10 mouse cellular contexts compared by ENCODE assay signal in genomic region chrX:36551351-36551750, GRCm38 (mm10). TPM values are rescaled to one million over a fixed set of nuclear protein-coding genes. Genes with fewer than 3 reads are reported as not detected.
A peak's percentile ranks its signal among the peaks of the same experiment; 100 is the strongest.
DNase-seq lines count a peak whose midpoint lies in the region; ATAC-seq and TF ChIP-seq lines count a peak whose summit lies in the region.
"Had no signal": no experiment of that assay in that cellular context is flagged by ENCODE, and none has a peak within 500 bp of the region (broad histone marks: within the 10 kb centered on the region; RNA-seq: fewer than 3 reads in every experiment).

No protein-coding gene starts in this region.

- 46% methylated on average over 6 of the region's 6 CpGs for WGBS in embryonic facial prominence, embryonic 11.5 days
- WGBS in embryonic facial prominence, embryonic 10.5 days = 44% methylated on average over 6 of the region's 6 CpGs
- 53% methylated on average over 6 of the region's 6 CpGs for WGBS in liver, postnatal 0 days (ENCODE audit: insufficient replicate concordance)
- 35% methylated on average over 6 of the region's 6 CpGs for WGBS in heart, postnatal 0 days
- WGBS in cerebellum, adult 2 months = 18% methylated on average over 6 of the region's 6 CpGs

- H3K27me3 ChIP-seq in embryonic facial prominence, embryonic 11.5 days (ENCODE audit: control insufficient read depth, insufficient read depth, low read length) = no peaks in the 10 kb centered on the region
- no peaks in the 10 kb centered on the region for H3K27me3 ChIP-seq in embryonic facial prominence, embryonic 10.5 days (replicated peaks; ENCODE audit: low read depth, poor library complexity, severe bottlenecking)
- no peaks in the 10 kb centered on the region for H3K27me3 ChIP-seq in liver, postnatal 0 days (ENCODE audit: insufficient read depth, low read length)
- no peaks in the 10 kb centered on the region for H3K27me3 ChIP-seq in heart, postnatal 0 days (ENCODE audit: control insufficient read depth, insufficient read depth, low read length)
- no peaks in the 10 kb centered on the region for H3K27me3 ChIP-seq in cerebellum, adult 2 months (ENCODE audit: control insufficient read depth, insufficient read depth, low read length)

- H3K4me2 ChIP-seq in embryonic facial prominence, embryonic 11.5 days (ENCODE audit: low read depth, low read length) = no peak overlapping the region
- H3K4me2 ChIP-seq in liver, postnatal 0 days (ENCODE audit: low read depth, low read length) = no peak overlapping the region
- H3K4me2 ChIP-seq in heart, postnatal 0 days (ENCODE audit: low read depth, low read length) = peak overlapping the region; percentile 40

- no peaks in the 10 kb centered on the region for H3K4me1 ChIP-seq in embryonic facial prominence, embryonic 11.5 days (ENCODE audit: control insufficient read depth, insufficient read depth, low read length)
- H3K4me1 ChIP-seq in embryonic facial prominence, embryonic 10.5 days = peaks cover 6% of the 10 kb centered on the region
- H3K4me1 ChIP-seq in liver, postnatal 0 days (ENCODE audit: insufficient read depth) = no peaks in the 10 kb centered on the region
- no peaks in the 10 kb centered on the region for H3K4me1 ChIP-seq in heart, postnatal 0 days (ENCODE audit: control insufficient read depth, insufficient read depth)
- H3K4me1 ChIP-seq in cerebellum, adult 2 months (ENCODE audit: control insufficient read depth, insufficient read depth, low read length) = no peaks in the 10 kb centered on the region

- no peak for DNase-seq in embryonic facial prominence, embryonic 11.5 days (ENCODE audit: low spot score)
- no peak for DNase-seq in embryonic facial prominence, embryonic 10.5 days (ENCODE audit: low spot score)
- no peak for DNase-seq in liver, postnatal 0 days
- DNase-seq in liver = no peak
- peak; percentile 6 for DNase-seq in heart, postnatal 0 days (ENCODE audit: low spot score)
- DNase-seq in skeletal muscle tissue, adult 2 months (ENCODE audit: low read depth, low spot score) = peak; percentile 0
- DNase-seq in cerebellum, adult 2 months = no peak
- no peak for DNase-seq in thymus, postnatal 36 days

- no peak for TF ChIP-seq EP300 in liver, postnatal 0 days (IDR thresholded peaks at IDR 0.05; ENCODE audit: low read depth)
- no peak for TF ChIP-seq EP300 in heart, postnatal 0 days (IDR thresholded peaks at IDR 0.05; ENCODE audit: low read depth)

- H3K27ac ChIP-seq in embryonic facial prominence, embryonic 11.5 days (replicated peaks; ENCODE audit: low read depth, low read length) = 0 out of 2 replicates have a peak overlapping the region, but pooled peaks have one; percentile 13
- no peak overlapping the region for H3K27ac ChIP-seq in embryonic facial prominence, embryonic 10.5 days (replicated peaks)
- H3K27ac ChIP-seq in liver, postnatal 0 days (ENCODE audit: low read depth) = 0 out of 2 replicates have a peak overlapping the region, but pooled peaks have one; percentile 16
- peak overlapping the region; percentile 59 for H3K27ac ChIP-seq in heart, postnatal 0 days (ENCODE audit: low read depth)
- no peak overlapping the region for H3K27ac ChIP-seq in cerebellum, adult 2 months (ENCODE audit: insufficient read depth, low read length)
- H3K27ac ChIP-seq: macrophage had no signal

- TF ChIP-seq CTCF in liver, postnatal 0 days (IDR thresholded peaks at IDR 0.05; ENCODE audit: low read depth) = no peak
- no peak for TF ChIP-seq CTCF in heart, postnatal 0 days (IDR thresholded peaks at IDR 0.05; ENCODE audit: low read depth)
- TF ChIP-seq CTCF in cerebellum, adult 2 months (IDR thresholded peaks at IDR 0.05; ENCODE audit: borderline replicate concordance, insufficient read depth, low read depth, low read length) = no peak

- no peak overlapping the region for H3K4me3 ChIP-seq in embryonic facial prominence, embryonic 11.5 days (ENCODE audit: low read depth, low read length)
- no peak overlapping the region for H3K4me3 ChIP-seq in embryonic facial prominence, embryonic 10.5 days
- no peak overlapping the region for H3K4me3 ChIP-seq in liver, postnatal 0 days (ENCODE audit: low read depth, low read length)
- H3K4me3 ChIP-seq in heart, postnatal 0 days (ENCODE audit: low read depth, low read length) = no peak overlapping the region
- no peak overlapping the region for H3K4me3 ChIP-seq in cerebellum, adult 2 months (replicated peaks; ENCODE audit: insufficient read depth, low read depth, low read length)

- H3K9me3 ChIP-seq in embryonic facial prominence, embryonic 11.5 days (replicated peaks; ENCODE audit: control insufficient read depth, low read length) = no peaks in the 10 kb centered on the region
- no peaks in the 10 kb centered on the region for H3K9me3 ChIP-seq in embryonic facial prominence, embryonic 10.5 days
- no peaks in the 10 kb centered on the region for H3K9me3 ChIP-seq in liver, postnatal 0 days (ENCODE audit: low read length)
- no peaks in the 10 kb centered on the region for H3K9me3 ChIP-seq in heart, postnatal 0 days (replicated peaks; ENCODE audit: control insufficient read depth, low read length)

- H3K9ac ChIP-seq in embryonic facial prominence, embryonic 11.5 days (replicated peaks; ENCODE audit: low read length) = no peak overlapping the region
- H3K9ac ChIP-seq in liver, postnatal 0 days (replicated peaks) = no peak overlapping the region
- H3K9ac ChIP-seq in heart, postnatal 0 days (replicated peaks; ENCODE audit: low read depth, low read length) = no peak overlapping the region

- TF ChIP-seq POLR2A in cerebellum, adult 2 months (IDR thresholded peaks at IDR 0.05; ENCODE audit: borderline replicate concordance, insufficient read depth, low read length) = no peak

- ATAC-seq in embryonic facial prominence, embryonic 11.5 days (replicated peaks; ENCODE audit: insufficient number of reproducible peaks, low FRiP score, low TSS enrichment, low read depth) = no peak
- ATAC-seq in liver, postnatal 0 days = no peak
- ATAC-seq in heart, postnatal 0 days (ENCODE audit: insufficient read depth, low read depth) = 0 out of 2 replicates have a peak, but pooled peaks have one; percentile 24

- H3K36me3 ChIP-seq in embryonic facial prominence, embryonic 11.5 days (replicated peaks; ENCODE audit: control insufficient read depth, insufficient read depth, low read depth, low read length) = no peaks in the 10 kb centered on the region
- no peaks in the 10 kb centered on the region for H3K36me3 ChIP-seq in embryonic facial prominence, embryonic 10.5 days (replicated peaks)
- H3K36me3 ChIP-seq in liver, postnatal 0 days (replicated peaks; ENCODE audit: insufficient read depth, low read length) = no peaks in the 10 kb centered on the region
- H3K36me3 ChIP-seq in heart, postnatal 0 days (replicated peaks; ENCODE audit: control insufficient read depth, insufficient read depth, low read length) = no peaks in the 10 kb centered on the region

RNA-seq across cellular contexts. Expression of gene Pgrmc1, which starts 46.7 kb away (rescaled TPM):
- 442 and 449 TPM in 2 replicates for polyA plus RNA-seq in embryonic facial prominence, embryonic 11.5 days (2014; fragmentation: Nextera tagmentation; extraction: Ambion mirVana)
- polyA plus RNA-seq in embryonic facial prominence, embryonic 10.5 days (2016; fragmentation: Nextera tagmentation; extraction: Ambion mirVana) = 328 and 337 TPM in 2 replicates
- polyA plus RNA-seq in liver, postnatal 0 days (2015; fragmentation: Nextera tagmentation; extraction: Ambion mirVana) = 372 and 399 TPM in 2 replicates
- 50.5 and 82.2 TPM in 2 replicates for total RNA-seq in heart, postnatal 0 days (2014; rRNA removed; ENCODE audit: low replicate concordance)
- 70.5 and 72.6 TPM in 2 replicates for polyA plus RNA-seq in heart, postnatal 0 days (2015; fragmentation: Nextera tagmentation; extraction: Ambion mirVana)
- 159 and 168 TPM in 2 replicates for polyA plus RNA-seq in cerebellum, adult 2 months (2012; rRNA removed)

RNA-seq across cellular contexts. Expression of gene Gm14569, which starts 59.7 kb away (rescaled TPM):
- not detected in 2 replicates for polyA plus RNA-seq in embryonic facial prominence, embryonic 11.5 days (2014; fragmentation: Nextera tagmentation; extraction: Ambion mirVana)
- not detected in 2 replicates for polyA plus RNA-seq in embryonic facial prominence, embryonic 10.5 days (2016; fragmentation: Nextera tagmentation; extraction: Ambion mirVana)
- polyA plus RNA-seq in liver, postnatal 0 days (2015; fragmentation: Nextera tagmentation; extraction: Ambion mirVana) = not detected in 2 replicates
- total RNA-seq in heart, postnatal 0 days (2014; rRNA removed; ENCODE audit: low replicate concordance) = not detected in 2 replicates
- not detected in 2 replicates for polyA plus RNA-seq in heart, postnatal 0 days (2015; fragmentation: Nextera tagmentation; extraction: Ambion mirVana)
- polyA plus RNA-seq in cerebellum, adult 2 months (2012; rRNA removed) = 1.6 and 2.0 TPM in 2 replicates
- total RNA-seq: heart, postnatal 36 days had no signal
- polyA plus RNA-seq: macrophage had no signal

Comparison
In these comparisons a context has a peak if more than half of its experiments do, and no peak if none do; other contexts are left out.
1. H3K27ac ChIP-seq: peak in embryonic facial prominence, embryonic 11.5 days (single experiment), liver, postnatal 0 days (single experiment) and heart, postnatal 0 days (single experiment); none in embryonic facial prominence, embryonic 10.5 days (single experiment) and cerebellum, adult 2 months (single experiment).
2. DNase-seq: peak in heart, postnatal 0 days (single experiment) and skeletal muscle tissue, adult 2 months (single experiment); none in embryonic facial prominence, embryonic 11.5 days (single experiment), embryonic facial prominence, embryonic 10.5 days (single experiment), liver, postnatal 0 days (single experiment), liver (single experiment), cerebellum, adult 2 months (0 of 2) and thymus, postnatal 36 days (0 of 2).